Mouse (Mus musculus) brown adipose tissue, adult 24 weeks (tissue): ENCODE measurements around the gene Adamts10. TPM values are rescaled to one million over a fixed set of nuclear protein-coding genes. Genes with fewer than 3 reads are reported as not detected.

Experiments used
- H3K27ac ChIP-seq: fragments of 200-500 bp; replicated peaks from 2 replicates; pipeline ENCODE4 v1.5.1; 2012; ENCODE audit warnings: low read depth, mild to moderate bottlenecking, low read length
- H3K4me1 ChIP-seq: fragments of 200-500 bp; 2 replicates; pipeline ENCODE4 v1.6.1; 2012; ENCODE audit warnings: low read length, mixed read lengths; ENCODE audit not compliant: control insufficient read depth, insufficient read depth, insufficient read length
- H3K4me3 ChIP-seq: fragments of 200-500 bp; 2 replicates; pipeline ENCODE4 v1.5.1; 2012; ENCODE audit warnings: low read depth, mild to moderate bottlenecking, low read length, moderate library complexity; ENCODE audit not compliant: insufficient read depth
- polyA plus RNA-seq: library from polyadenylated mRNA; stranded (reverse); fragments of >200 nt; gene quantifications from 2 replicates; pipeline ENCODE4 v1.2.4, GENCODE M21; 2012; ENCODE audit not compliant: missing spikeins, insufficient read depth, insufficient read length

Gene Adamts10
- 4.9 and 11.8 TPM in 2 replicates for polyA plus RNA-seq

GRCm38 (mm10) chr17:33523918-33524755 is at the start of gene Adamts10:
Adamts10 (plus strand) TSS chr17:33524204.
- peaks cover 4% of the 10 kb centered on the region for H3K4me1 ChIP-seq
- peak within 1 kb of the TSS; percentile 73 for H3K4me3 ChIP-seq
- peak within 1 kb of the TSS; percentile 66 for H3K27ac ChIP-seq

- no peak overlapping the region for H3K4me3 ChIP-seq
- H3K4me1 ChIP-seq = no peaks in the 10 kb centered on the region
- H3K27ac ChIP-seq = no peak overlapping the region
Measured at GRCm38 (mm10) chr17:33484020-33484419, 40.0 kb upstream of the Adamts10 start.

GRCm38 (mm10) chr17:33487211-33487610 is 36.8 kb upstream of the Adamts10 start:
- no peak overlapping the region for H3K27ac ChIP-seq
- H3K4me3 ChIP-seq = no peak overlapping the region
- H3K4me1 ChIP-seq = no peaks in the 10 kb centered on the region

GRCm38 (mm10) chr17:33487652-33488051 is 36.4 kb upstream of the Adamts10 start:
- H3K27ac ChIP-seq = no peak overlapping the region
- H3K4me1 ChIP-seq = no peaks in the 10 kb centered on the region
- H3K4me3 ChIP-seq = no peak overlapping the region

GRCm38 (mm10) chr17:33491371-33491770 is 32.6 kb upstream of the Adamts10 start:
- Histone ChIP-seq H3K4me3 (no peak overlapping the region), H3K27ac (no peak overlapping the region), H3K4me1 (no peaks in the 10 kb centered on the region)

GRCm38 (mm10) chr17:33493065-33493464 is 30.9 kb upstream of the Adamts10 start:
- Histone ChIP-seq H3K4me1 (no peaks in the 10 kb centered on the region), H3K4me3 (no peak overlapping the region), H3K27ac (no peak overlapping the region)

GRCm38 (mm10) chr17:33494586-33494985 is 29.4 kb upstream of the Adamts10 start:
- Histone ChIP-seq H3K4me1 (no peaks in the 10 kb centered on the region), H3K4me3 (no peak overlapping the region), H3K27ac (no peak overlapping the region)

- Histone ChIP-seq H3K4me1 (peaks cover 3% of the 10 kb centered on the region; the same call in 1 of the 2 replicates), H3K4me3 (no peak overlapping the region), H3K27ac (no peak overlapping the region)
Measured at GRCm38 (mm10) chr17:33498918-33499317, 25.1 kb upstream of the Adamts10 start.

GRCm38 (mm10) chr17:33508386-33508785 is 15.6 kb upstream of the Adamts10 start:
- H3K4me3 ChIP-seq = no peak overlapping the region

GRCm38 (mm10) chr17:33510172-33510571 is 13.8 kb upstream of the Adamts10 start:
- Histone ChIP-seq H3K4me1 (no peaks in the 10 kb centered on the region), H3K27ac (no peak overlapping the region), H3K4me3 (no peak overlapping the region)

More at GRCm38 (mm10) chr17:33508386-33508785, 15.6 kb upstream of the Adamts10 start:
- peaks cover 3% of the 10 kb centered on the region; the same call in 1 of the 2 replicates for H3K4me1 ChIP-seq
- H3K27ac ChIP-seq = no peak overlapping the region

GRCm38 (mm10) chr17:33512441-33513415 is 11.3 kb upstream of the Adamts10 start:
- no peak overlapping the region for H3K27ac ChIP-seq
- H3K4me3 ChIP-seq = no peak overlapping the region
- no peaks in the 10 kb centered on the region for H3K4me1 ChIP-seq

GRCm38 (mm10) chr17:33513874-33514273 is 10.1 kb upstream of the Adamts10 start:
- no peak overlapping the region for H3K4me3 ChIP-seq
- H3K27ac ChIP-seq = no peak overlapping the region
- peaks cover 2% of the 10 kb centered on the region; the same call in 1 of the 2 replicates for H3K4me1 ChIP-seq

- H3K4me3 ChIP-seq = no peak overlapping the region
Measured at GRCm38 (mm10) chr17:33520366-33520765, 3.6 kb upstream of the Adamts10 start.

GRCm38 (mm10) chr17:33523431-33523917 is 530 bp upstream of the Adamts10 start:
- Histone ChIP-seq H3K4me3 (peak overlapping the region; percentile 73), H3K4me1 (peaks cover 4% of the 10 kb centered on the region), H3K27ac (peak overlapping the region; percentile 23; the same call in 1 of the 2 replicates)

More at GRCm38 (mm10) chr17:33520366-33520765, 3.6 kb upstream of the Adamts10 start:
- Histone ChIP-seq H3K4me1 (peaks cover 6% of the 10 kb centered on the region), H3K27ac (no peak overlapping the region; the same call in 1 of the 2 replicates)
